Mouse (Mus musculus) heart, postnatal 14 days (tissue): Measurements from ENCODE around the gene Mettl1. TPM values are rescaled to one million over a fixed set of nuclear protein-coding genes. Genes with fewer than 3 reads are reported as not detected.
A peak's percentile ranks its signal among the peaks of the same experiment; 100 is the strongest.

Source experiments
- DNase-seq, 2 experiments: peaks; one replicate each; pipeline ENCODE4 v3.0.0; 2021 to 2022
- intact Hi-C: fragments of 180-260 bp; cut with DNase I; formaldehyde crosslinking; loops from one replicate; pipeline ENCODE4 v1.15.1; 2025
- long read RNA-seq, 2 experiments: library from polyadenylated mRNA; stranded (forward); transcript quantifications; one replicate each; pipeline ENCODE4 v2.0.0; 2021
- total RNA-seq, 2 experiments: library from RNA; stranded (reverse); gene quantifications; 2 replicates each; pipeline ENCODE4 v1.2.3; 2021

The Mettl1 gene
- total RNA-seq, result 1 to 10 TPM; 5.0 to 6.0 TPM
- long read RNA-seq, experiment 1, partial matches to known transcripts, result 0 of 2 reads
- long read RNA-seq, experiment 1, other reads (novel, unspliced or antisense), result 2 of 2 reads
- long read RNA-seq, experiment 2, transcript Mettl1-201 (6 exons, 1,791 nt), result major isoform, 6 of 7 reads
- long read RNA-seq, experiment 2, partial matches to known transcripts, result 0 of 7 reads
- long read RNA-seq, experiment 2, other reads (novel, unspliced or antisense), result 1 of 7 reads

- peak; percentile 35 to 38 for DNase-seq
- intact Hi-C loops, result no loop called here
Measured at GRCm38 (mm10) chr10:127041274-127041766, at the start of gene Mettl1, which contains the start of gene Eef1akmt3. Gene Mettl1 (plus strand): TSS chr10:127041414. Gene Eef1akmt3 (minus strand): TSS chr10:127041513.

GRCm38 (mm10) chr10:126991676-126992075 lies 49.5 kb upstream of the Mettl1 start:
- intact Hi-C loops, result loop anchor here (2.0 kb wide), 1 partner anchor 39 kb away; the partner anchor contains the start of gene Tsfm
- no peak for DNase-seq

- intact Hi-C loops, result no loop called here
- DNase-seq, result no peak
Measured at GRCm38 (mm10) chr10:126993621-126994020, 47.6 kb upstream of the Mettl1 start.

- intact Hi-C loops, result no loop called here
- DNase-seq, result no peak
Measured at GRCm38 (mm10) chr10:126997340-126998113, 43.7 kb upstream of the Mettl1 start.

- DNase-seq, result no peak
- intact Hi-C loops, result no loop called here
Measured at GRCm38 (mm10) chr10:127000529-127000928, 40.7 kb upstream of the Mettl1 start, which contains the start of gene Avil. Gene Avil (plus strand): TSS chr10:127000709.

- intact Hi-C loops, result no loop called here
- no peak for DNase-seq
Measured at GRCm38 (mm10) chr10:127001297-127001696, 39.9 kb upstream of the Mettl1 start.

- intact Hi-C loops, result no loop called here
- DNase-seq, result no peak
Measured at GRCm38 (mm10) chr10:127002056-127002455, 39.2 kb upstream of the Mettl1 start.

- DNase-seq, result no peak
- intact Hi-C loops, result no loop called here
Measured at GRCm38 (mm10) chr10:127002765-127003164, 38.4 kb upstream of the Mettl1 start.

- intact Hi-C loops, result no loop called here
Measured at GRCm38 (mm10) chr10:127003334-127003733, 37.9 kb upstream of the Mettl1 start.

GRCm38 (mm10) chr10:127003806-127004205 lies 37.4 kb upstream of the Mettl1 start:
- intact Hi-C loops, result no loop called here
- no peak for DNase-seq

More at GRCm38 (mm10) chr10:127003334-127003733, 37.9 kb upstream of the Mettl1 start:
- DNase-seq, result no peak

GRCm38 (mm10) chr10:127016488-127016887 lies 24.7 kb upstream of the Mettl1 start:
- peak in 1 of 2 experiments; percentile 33 for DNase-seq
- intact Hi-C loops, result no loop called here

- DNase-seq, result no peak
- intact Hi-C loops, result no loop called here
Measured at GRCm38 (mm10) chr10:127017071-127017470, 24.1 kb upstream of the Mettl1 start.

- intact Hi-C loops, result no loop called here
- no peak for DNase-seq
Measured at GRCm38 (mm10) chr10:127018422-127018821, 22.8 kb upstream of the Mettl1 start.

- DNase-seq, result peak; percentile 95 to 97
- intact Hi-C loops, result loop anchor here (1.0 to 2.0 kb wide), 2 partner anchors 40 to 111 kb away; no protein-coding TSS in a partner anchor
Measured at GRCm38 (mm10) chr10:127030336-127031296, 10.6 kb upstream of the Mettl1 start, which contains the start of gene Tsfm. Gene Tsfm (minus strand): TSS chr10:127030840.

- intact Hi-C loops, result no loop called here
- no peak for DNase-seq
Measured at GRCm38 (mm10) chr10:127033301-127033741, 7.9 kb upstream of the Mettl1 start.

- DNase-seq, result no peak
- intact Hi-C loops, result no loop called here
Measured at GRCm38 (mm10) chr10:127036273-127036672, 4.9 kb upstream of the Mettl1 start.

GRCm38 (mm10) chr10:127037641-127038040 lies 3.6 kb upstream of the Mettl1 start:
- DNase-seq, result no peak
- intact Hi-C loops, result no loop called here

- intact Hi-C loops, result no loop called here
- DNase-seq, result no peak
Measured at GRCm38 (mm10) chr10:127040569-127041214, 522 bp upstream of the Mettl1 start.

GRCm38 (mm10) chr10:127041774-127042338 lies 642 bp downstream of the Mettl1 start:
- peak; percentile 89 to 93 for DNase-seq
- intact Hi-C loops, result no loop called here
